ENCODE assay signal across 17 mouse cellular contexts in the genomic region with DNA sequence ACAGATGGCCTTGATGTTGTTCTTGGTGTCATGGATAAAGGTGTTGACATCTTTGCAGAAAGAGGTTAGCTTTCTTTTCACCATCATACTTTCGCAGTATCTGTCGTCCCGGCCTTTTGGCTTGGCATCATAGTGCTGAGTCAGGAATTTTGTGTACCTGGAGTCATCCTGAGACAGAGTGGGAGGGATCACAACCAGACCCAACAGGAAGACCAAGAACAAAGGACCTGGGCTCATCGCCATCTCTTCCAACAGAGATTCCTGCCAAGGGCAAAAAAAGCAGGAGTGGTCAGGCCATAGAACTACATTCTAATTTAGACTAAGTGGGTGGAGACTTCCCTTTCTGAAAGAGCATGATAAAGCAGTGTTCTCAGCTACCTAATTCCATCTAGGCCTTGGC. TPM values are rescaled to one million over a fixed set of nuclear protein-coding genes. Genes with fewer than 3 reads are reported as not detected.
DNase-seq lines count a peak whose midpoint lies in the region; ATAC-seq and TF ChIP-seq lines count a peak whose summit lies in the region.
"Had no signal": no experiment of that assay in that cellular context is flagged by ENCODE, and none has a peak within 500 bp of the region (broad histone marks: within the 10 kb centered on the region; RNA-seq: fewer than 3 reads in every experiment).

No protein-coding gene starts in this region.

- no peak for ATAC-seq in monocyte, adult 5-6 weeks (replicated peaks; ENCODE audit: insufficient number of reproducible peaks, low FRiP score, low TSS enrichment, poor library complexity, severe bottlenecking)
- no peak for ATAC-seq in megakaryocyte progenitor cell, adult 5-6 weeks (replicated peaks; ENCODE audit: poor library complexity)
- ATAC-seq: hindbrain, embryonic 16.5 days; midbrain, embryonic 16.5 days had no signal

- H3K36me3 ChIP-seq in E14TG2a.4 (ENCODE audit: insufficient read depth, low read length), result no peaks in the 10 kb centered on the region
- H3K36me3 ChIP-seq: neural tube, embryonic 13.5 days had no signal

- peaks cover 16% of the 10 kb centered on the region for H3K4me1 ChIP-seq in E14TG2a.4 (replicated peaks; ENCODE audit: low read depth, low read length)
- H3K4me1 ChIP-seq: neural tube, embryonic 13.5 days had no signal

- DNase-seq in adrenal gland, postnatal 36 days, result peak; percentile 4 to 21
- no peak for DNase-seq in adrenal gland, postnatal 4 days (ENCODE audit: low spot score in 2 of 2)
- DNase-seq in heart, adult 8-10 months (ENCODE audit: low spot score), result peak; percentile 78
- peak; percentile 49 to 63 for DNase-seq in kidney, postnatal 25 days
- no peak for DNase-seq in cerebellum, postnatal 25 days
- DNase-seq: cerebellum, adult 11-12 months; thymus, adult 2 months had no signal

- no peaks in the 10 kb centered on the region for H3K27me3 ChIP-seq in E14TG2a.4 (ENCODE audit: insufficient read depth, low read length)
- H3K27me3 ChIP-seq: neural tube, embryonic 13.5 days had no signal

- H3K9me3 ChIP-seq in E14TG2a.4 (ENCODE audit: low read length), result no peaks in the 10 kb centered on the region
- H3K9me3 ChIP-seq: neural tube, embryonic 13.5 days had no signal

- H3K4me3 ChIP-seq in E14TG2a.4 (replicated peaks; ENCODE audit: low read length), result peak overlapping the region; percentile 43; the same call in 1 of the 2 replicates
- H3K4me3 ChIP-seq: layer of hippocampus, adult 2 months; neural tube, embryonic 13.5 days had no signal

- TF ChIP-seq CTCF in E14TG2a.4 (conservative IDR thresholded peaks at IDR 0.05; ENCODE audit: low read length), result no peak

RNA-seq across cellular contexts. Expression of a gene that starts 3.3 kb away (rescaled TPM):
- total RNA-seq in adrenal gland, postnatal 36 days (2021), result not detected
- not detected for total RNA-seq in adrenal gland, postnatal 4 days (2021)
- total RNA-seq in heart, adult 8-10 months (2022), result not detected
- not detected in 3 replicates for total RNA-seq in monocyte, adult 5-6 weeks (2017)
- total RNA-seq in megakaryocyte progenitor cell, adult 5-6 weeks (2015), result not detected in 2 replicates
- total RNA-seq in megakaryocyte progenitor cell, adult 5-6 weeks (2017), result not detected in 2 replicates
- total RNA-seq: granulocyte monocyte progenitor cell, adult 5-6 weeks; layer of hippocampus, adult 2 months; liver, adult 2 months had no signal

RNA-seq across cellular contexts. Expression of a gene that starts 7.5 kb away (rescaled TPM):
- not detected for total RNA-seq in adrenal gland, postnatal 36 days (2021)
- not detected for total RNA-seq in adrenal gland, postnatal 4 days (2021)
- total RNA-seq in heart, adult 8-10 months (2022), result not detected
- not detected in 3 replicates for total RNA-seq in monocyte, adult 5-6 weeks (2017)
- not detected in 2 replicates for total RNA-seq in megakaryocyte progenitor cell, adult 5-6 weeks (2015)
- not detected in 2 replicates for total RNA-seq in megakaryocyte progenitor cell, adult 5-6 weeks (2017)
- total RNA-seq: granulocyte monocyte progenitor cell, adult 5-6 weeks; layer of hippocampus, adult 2 months; left cerebral cortex, adult 8-10 months; liver, adult 2 months had no signal

RNA-seq across cellular contexts. Expression of a gene that starts 33.6 kb away (rescaled TPM):
- not detected for total RNA-seq in adrenal gland, postnatal 36 days (2021)
- not detected for total RNA-seq in adrenal gland, postnatal 4 days (2021)
- not detected for total RNA-seq in heart, adult 8-10 months (2022)
- total RNA-seq in monocyte, adult 5-6 weeks (2017), result not detected in 3 replicates
- not detected in 2 replicates for total RNA-seq in megakaryocyte progenitor cell, adult 5-6 weeks (2015)
- not detected in 2 replicates for total RNA-seq in megakaryocyte progenitor cell, adult 5-6 weeks (2017)
- total RNA-seq: granulocyte monocyte progenitor cell, adult 5-6 weeks; left cerebral cortex, adult 8-10 months; liver, adult 2 months had no signal

RNA-seq across cellular contexts. Expression of a gene that starts 49.1 kb away (rescaled TPM):
- not detected for total RNA-seq in adrenal gland, postnatal 36 days (2021)
- total RNA-seq in adrenal gland, postnatal 4 days (2021), result 100 to 1,000 TPM in 1 of 2 experiments, not detected in 1; 401 TPM
- 1 to 10 TPM in 2 of 4 experiments, under 1 TPM in 1, not detected in 1; 0.29 to 1.4 (median 1.3) TPM for total RNA-seq in heart, adult 8-10 months (2022)
- not detected in 3 replicates for total RNA-seq in monocyte, adult 5-6 weeks (2017)
- total RNA-seq in megakaryocyte progenitor cell, adult 5-6 weeks (2015), result not detected in 2 replicates
- not detected in 2 replicates for total RNA-seq in megakaryocyte progenitor cell, adult 5-6 weeks (2017)
- total RNA-seq: granulocyte monocyte progenitor cell, adult 5-6 weeks had no signal

Comparison
In these comparisons a context has a peak if more than half of its experiments do, and no peak if none do; other contexts are left out.
1. DNase-seq: peak in adrenal gland, postnatal 36 days (2 of 2), heart, adult 8-10 months (single experiment) and kidney, postnatal 25 days (2 of 2); none in adrenal gland, postnatal 4 days (0 of 2) and cerebellum, postnatal 25 days (0 of 2).